Mouse (Mus musculus) cortical plate, adult 2 months (tissue): Measurements from ENCODE around the gene Ppme1. TPM values are rescaled to one million over a fixed set of nuclear protein-coding genes. Genes with fewer than 3 reads are reported as not detected.
A peak's percentile ranks its signal among the peaks of the same experiment; 100 is the strongest.

Experiments
- H3K27ac ChIP-seq: fragments of 200-500 bp; 2 replicates; pipeline ENCODE4 v1.5.1; 2012; ENCODE audit warnings: low read length, control low read depth, inconsistent platforms; ENCODE audit not compliant: insufficient read depth
- H3K4me1 ChIP-seq: fragments of 200-500 bp; 2 replicates; pipeline ENCODE4 v1.6.1; 2011; ENCODE audit warnings: low read length; ENCODE audit not compliant: control insufficient read depth, insufficient read depth
- H3K4me3 ChIP-seq: fragments of 200-500 bp; 2 replicates; pipeline ENCODE4 v1.5.1; 2011; ENCODE audit warnings: mild to moderate bottlenecking, low read length, control low read depth; ENCODE audit not compliant: insufficient read depth
- CTCF ChIP-seq: fragments of 200-500 bp; IDR thresholded peaks from 2 replicates; pipeline ENCODE4 v1.5.1; 2011; ENCODE audit warnings: mild to moderate bottlenecking, control low read depth, low read length; ENCODE audit not compliant: insufficient read depth; ENCODE audit errors: extremely low read depth
- POLR2A ChIP-seq: fragments of 200-500 bp; IDR thresholded peaks from 2 replicates; pipeline ENCODE4 v1.6.1; 2011; ENCODE audit warnings: mild to moderate bottlenecking, low read length, control low read depth; ENCODE audit not compliant: insufficient read depth; ENCODE audit errors: extremely low read depth
- polyA plus RNA-seq: library from polyadenylated mRNA; depleted of rRNA; stranded (reverse); fragments of >200 nt; gene quantifications from 2 replicates; pipeline ENCODE4 v1.2.3, GENCODE M21; 2012

Ppme1 gene
- polyA plus RNA-seq, 1 experiment, result 303 TPM

DNA sequence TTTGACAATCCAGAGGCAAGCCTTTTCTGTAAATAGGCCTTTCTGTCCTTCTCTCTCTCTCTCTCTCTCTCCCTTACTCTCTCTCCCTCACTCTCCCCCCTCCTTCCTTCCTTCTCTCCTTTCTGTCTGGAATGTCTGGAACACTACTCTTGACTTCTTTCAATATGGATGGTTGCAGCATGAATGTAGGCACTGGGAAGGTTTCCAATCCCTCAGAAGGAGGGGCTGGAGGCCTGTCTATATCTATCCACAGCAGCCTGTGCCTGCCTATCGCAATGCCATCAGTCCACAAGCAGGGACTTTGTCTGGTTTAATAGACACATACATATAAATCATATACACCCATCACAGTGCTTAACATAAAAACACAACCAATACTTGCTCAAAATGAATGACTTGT, 62.9 kb downstream of the Ppme1 start:
- 0 out of 2 replicates have a peak, but pooled peaks have one; percentile 18 for TF ChIP-seq POLR2A
- TF ChIP-seq CTCF, result no peak
- Histone ChIP-seq H3K4me1 (peaks cover 9% of the 10 kb centered on the region), H3K4me3 (no peak overlapping the region), H3K27ac (no peak overlapping the region)

GRCm38 (mm10) chr7:100307872-100308653, 64.0 kb downstream of the Ppme1 start:
- Histone ChIP-seq H3K4me1 (peaks cover 9% of the 10 kb centered on the region), H3K4me3 (no peak overlapping the region), H3K27ac (peak overlapping the region; percentile 32)
- no peak for TF ChIP-seq CTCF
- TF ChIP-seq POLR2A, result no peak

- TF ChIP-seq CTCF (no peak), POLR2A (no peak)
- peaks cover 13% of the 10 kb centered on the region for H3K4me1 ChIP-seq
- no peak overlapping the region for H3K4me3 ChIP-seq
- no peak overlapping the region for H3K27ac ChIP-seq
Observed at GRCm38 (mm10) chr7:100305894-100306293, 66.2 kb downstream of the Ppme1 start.

DNA sequence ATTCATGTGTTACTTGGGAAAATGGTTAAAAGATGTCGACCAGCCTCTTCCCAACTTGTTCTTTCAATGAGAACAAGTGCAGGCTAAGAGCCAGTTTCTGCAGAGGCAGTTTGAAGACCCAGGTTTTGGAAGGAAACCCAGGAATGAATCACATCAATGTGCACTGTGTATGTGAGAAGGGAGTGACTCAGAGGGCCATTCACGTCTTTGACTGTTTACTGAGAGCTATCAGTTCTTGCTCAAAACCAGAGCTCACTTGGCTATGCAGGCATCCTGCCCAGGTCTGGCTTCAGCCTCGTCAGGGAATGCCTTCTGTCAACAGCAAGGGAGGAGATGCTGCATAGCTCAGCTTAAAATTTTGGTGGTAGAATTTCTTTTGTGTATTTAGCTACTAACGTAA, 69.8 kb downstream of the Ppme1 start:
- Histone ChIP-seq H3K4me1 (peaks cover 4% of the 10 kb centered on the region), H3K27ac (no peak overlapping the region), H3K4me3 (no peak overlapping the region)
- TF ChIP-seq CTCF (no peak), POLR2A (no peak)

- Histone ChIP-seq H3K27ac (no peak overlapping the region), H3K4me3 (no peak overlapping the region), H3K4me1 (peaks cover 4% of the 10 kb centered on the region)
- no peak for TF ChIP-seq CTCF
- TF ChIP-seq POLR2A, result no peak
Observed at GRCm38 (mm10) chr7:100301390-100301789, 70.7 kb downstream of the Ppme1 start.

DNA sequence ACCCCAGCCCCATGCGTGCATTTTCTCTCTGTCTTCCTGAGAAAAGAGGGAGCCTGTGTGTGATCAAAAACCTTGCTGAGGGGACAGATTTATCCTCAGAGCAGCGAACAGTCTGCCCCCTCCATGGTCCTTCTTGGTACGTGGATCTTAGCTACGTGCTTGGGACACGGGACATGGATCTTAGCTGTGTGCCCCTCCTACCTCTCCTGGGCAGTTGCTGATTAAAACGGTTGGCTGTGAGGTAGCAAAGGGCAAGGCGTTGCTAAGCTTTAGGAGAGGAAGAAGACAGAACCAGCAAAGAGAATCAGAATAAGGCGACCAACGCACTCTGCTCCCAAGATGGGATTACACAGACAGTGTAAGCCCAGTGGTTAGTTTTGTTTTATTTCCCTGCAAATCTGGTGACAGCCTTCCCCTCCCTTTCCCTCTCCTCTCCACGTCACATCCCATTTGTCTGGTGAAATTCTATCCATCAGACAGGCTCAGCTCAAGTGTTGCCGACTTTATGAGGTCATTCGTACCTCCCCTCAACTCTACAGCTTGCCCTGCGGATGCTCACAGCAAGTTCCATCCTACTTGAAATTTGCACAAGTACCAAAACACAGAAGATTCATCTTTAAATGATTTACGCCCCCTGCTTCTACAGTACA, 73.1 kb downstream of the Ppme1 start:
- no peak overlapping the region for H3K27ac ChIP-seq
- H3K4me3 ChIP-seq, result no peak overlapping the region
- TF ChIP-seq CTCF, result no peak
- H3K4me1 ChIP-seq, result peaks cover 4% of the 10 kb centered on the region

- H3K27ac ChIP-seq, result no peak overlapping the region
Observed at GRCm38 (mm10) chr7:100296699-100297098, 75.4 kb downstream of the Ppme1 start.

DNA sequence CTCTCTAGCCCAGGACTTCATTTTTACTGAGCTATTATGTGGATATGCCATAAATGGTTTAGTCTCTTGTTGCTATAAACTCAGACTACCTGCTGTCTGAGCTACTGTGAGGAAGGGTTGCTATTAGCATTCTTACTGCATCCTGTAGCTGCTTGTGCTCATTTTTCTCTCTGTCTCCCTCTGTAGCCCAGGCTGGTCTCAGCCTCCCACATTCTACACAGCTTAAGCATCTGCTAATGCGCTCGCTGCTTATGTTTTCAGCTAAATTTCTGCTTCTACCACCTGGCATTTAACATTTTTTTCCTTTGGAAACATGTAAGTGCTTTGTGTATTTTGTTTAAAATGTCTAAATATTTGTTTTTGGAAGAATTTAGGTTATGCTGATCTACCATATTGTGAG, 76.4 kb downstream of the Ppme1 start:
- Histone ChIP-seq H3K4me3 (no peak overlapping the region), H3K27ac (no peak overlapping the region), H3K4me1 (no peaks in the 10 kb centered on the region)
- TF ChIP-seq CTCF (peak; percentile 20; the same call in 1 of the 2 replicates), POLR2A (no peak)

More at GRCm38 (mm10) chr7:100296699-100297098, 75.4 kb downstream of the Ppme1 start:
- no peak overlapping the region for H3K4me3 ChIP-seq
- H3K4me1 ChIP-seq, result 0 out of 2 replicates have a peak, but pooled peaks cover 1% of the 10 kb centered on the region
- TF ChIP-seq CTCF, result no peak
- no peak for TF ChIP-seq POLR2A

DNA sequence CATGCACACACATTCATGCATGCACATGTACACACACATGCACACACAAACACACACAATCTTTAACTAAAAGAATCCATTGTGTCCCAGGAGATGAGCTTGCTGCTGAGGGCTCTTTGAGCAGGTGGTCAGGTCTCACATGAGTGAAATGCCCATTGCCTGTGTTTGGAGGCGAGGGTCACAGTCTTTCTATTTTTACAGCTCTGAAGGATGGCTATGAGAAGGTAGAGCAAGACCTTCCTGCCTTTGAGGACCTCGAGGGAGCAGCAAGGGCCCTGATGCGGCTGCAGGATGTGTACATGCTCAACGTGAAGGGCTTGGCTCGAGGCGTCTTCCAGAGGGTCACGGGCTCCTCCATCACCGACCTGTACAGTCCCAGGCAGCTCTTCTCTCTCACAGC, 78.6 kb downstream of the Ppme1 start:
- TF ChIP-seq POLR2A (no peak), CTCF (no peak)
- Histone ChIP-seq H3K4me1 (no peaks in the 10 kb centered on the region), H3K27ac (no peak overlapping the region), H3K4me3 (no peak overlapping the region)

DNA sequence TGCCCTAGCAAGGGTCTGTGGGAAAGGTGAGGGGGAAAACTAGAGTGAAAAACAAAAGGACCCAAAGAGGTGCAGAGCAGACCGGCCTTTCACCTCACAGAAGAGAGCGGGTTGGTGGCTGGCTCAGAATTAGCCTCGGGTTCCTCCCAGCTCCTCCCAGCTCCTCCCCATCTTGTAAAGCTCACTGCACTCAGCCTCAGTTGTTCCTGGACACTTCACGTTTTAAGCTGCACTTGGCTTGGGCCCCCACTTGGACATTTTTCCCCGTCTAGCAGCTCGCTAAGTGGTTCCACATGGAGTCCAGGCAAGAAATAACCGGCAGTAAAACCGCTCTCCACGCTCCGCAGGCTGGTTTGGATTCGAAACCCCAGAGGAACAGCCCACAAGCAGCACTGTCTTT, 83.5 kb downstream of the Ppme1 start:
- H3K27ac ChIP-seq, result no peak overlapping the region

More for the DNA sequence above, 83.5 kb downstream of the Ppme1 start:
- H3K4me3 ChIP-seq, result no peak overlapping the region
- peaks cover 6% of the 10 kb centered on the region; the same call in 1 of the 2 replicates for H3K4me1 ChIP-seq
- TF ChIP-seq CTCF, result no peak
- no peak for TF ChIP-seq POLR2A
